Mouse (Mus musculus): ENCODE results near the gene Olfr535. TPM values are rescaled to one million over a fixed set of nuclear protein-coding genes. Genes with fewer than 3 reads are reported as not detected.
"Not testable (repeated sequence)": the region's sequence is repeated elsewhere in the genome, so short reads cannot be mapped to it uniquely, and the experiment has no call there.

Olfr535 gene
- polyA plus RNA-seq (2015; fragmentation: Nextera tagmentation; extraction: Ambion mirVana), result not detected in 2 replicates

- no peak within 1 kb of the TSS for H3K27ac ChIP-seq
- no peak for ATAC-seq (ENCODE audit: insufficient read depth, low FRiP score, low read depth)
- H3K4me1 ChIP-seq, result no peaks in the 10 kb centered on the region
- no peak within 1 kb of the TSS for H3K4me3 ChIP-seq (replicated peaks)
- H3K36me3 ChIP-seq, result no peaks in the 10 kb centered on the region
- H3K9ac ChIP-seq, result no peak within 1 kb of the TSS
- no peaks in the 10 kb centered on the region for H3K27me3 ChIP-seq (replicated peaks)
- H3K4me2 ChIP-seq, result no peak within 1 kb of the TSS
- no peaks in the 10 kb centered on the region for H3K9me3 ChIP-seq
- WGBS, result 81% methylated on average over 1 of the region's 1 CpGs
Observed at GRCm38 (mm10) chr7:140483916-140484315, at the start of gene Olfr535. Gene Olfr535, plus strand, starts transcription at chr7:140484216.

- Histone ChIP-seq H3K9me3 (no peaks in the 10 kb centered on the region), H3K4me1 (no peaks in the 10 kb centered on the region), H3K27ac (no peak overlapping the region), H3K9ac (no peak overlapping the region), H3K36me3 (no peaks in the 10 kb centered on the region), H3K27me3 (replicated peaks) (no peaks in the 10 kb centered on the region), H3K4me3 (replicated peaks) (no peak overlapping the region), H3K4me2 (no peak overlapping the region)
- WGBS, result 71% methylated on average over 1 of the region's 1 CpGs
- ATAC-seq (ENCODE audit: insufficient read depth, low FRiP score, low read depth), result no peak
Observed at GRCm38 (mm10) chr7:140443141-140443540, 40.9 kb upstream of the Olfr535 start.

GRCm38 (mm10) chr7:140463070-140463469, 20.9 kb upstream of the Olfr535 start, which contains the start of gene Olfr533:
Gene Olfr533, plus strand, starts transcription at chr7:140463370.
- H3K9ac ChIP-seq; H3K27me3 ChIP-seq (replicated peaks); H3K4me2 ChIP-seq; ATAC-seq (ENCODE audit: insufficient read depth, low FRiP score, low read depth); H3K36me3 ChIP-seq; H3K4me1 ChIP-seq; H3K9me3 ChIP-seq; H3K4me3 ChIP-seq (replicated peaks); H3K27ac ChIP-seq: not testable (repeated sequence)
- WGBS, result no CpG with 5 or more reads among the region's 1 CpGs

- no peak overlapping the region for H3K27ac ChIP-seq
- H3K9ac ChIP-seq, result no peak overlapping the region
- H3K36me3 ChIP-seq, result no peaks in the 10 kb centered on the region
- no peaks in the 10 kb centered on the region for H3K27me3 ChIP-seq (replicated peaks)
- WGBS, result 65% methylated on average over 1 of the region's 1 CpGs
- ATAC-seq (ENCODE audit: insufficient read depth, low FRiP score, low read depth), result no peak
- no peak overlapping the region for H3K4me2 ChIP-seq
- no peak overlapping the region for H3K4me3 ChIP-seq (replicated peaks)
- H3K4me1 ChIP-seq, result no peaks in the 10 kb centered on the region
- no peaks in the 10 kb centered on the region for H3K9me3 ChIP-seq
Observed at GRCm38 (mm10) chr7:140477886-140478285, 6.1 kb upstream of the Olfr535 start.

GRCm38 (mm10) chr7:140478733-140479132, 5.3 kb upstream of the Olfr535 start:
- no peak overlapping the region for H3K9ac ChIP-seq
- no peak for ATAC-seq (ENCODE audit: insufficient read depth, low FRiP score, low read depth)
- WGBS, result 91% methylated on average over 1 of the region's 1 CpGs

GRCm38 (mm10) chr7:140488981-140489380, 5.0 kb downstream of the Olfr535 start:
- no peak for ATAC-seq (ENCODE audit: insufficient read depth, low FRiP score, low read depth)
- no peaks in the 10 kb centered on the region for H3K36me3 ChIP-seq
- H3K4me1 ChIP-seq, result no peaks in the 10 kb centered on the region
- no peaks in the 10 kb centered on the region for H3K27me3 ChIP-seq (replicated peaks)
- 74% methylated on average over 1 of the region's 1 CpGs for WGBS
- H3K4me2 ChIP-seq, result no peak overlapping the region
- no peak overlapping the region for H3K27ac ChIP-seq
- H3K4me3 ChIP-seq (replicated peaks), result no peak overlapping the region
- H3K9me3 ChIP-seq, result no peaks in the 10 kb centered on the region
- H3K9ac ChIP-seq, result no peak overlapping the region

More at GRCm38 (mm10) chr7:140478733-140479132, 5.3 kb upstream of the Olfr535 start:
- H3K27me3 ChIP-seq (replicated peaks), result no peaks in the 10 kb centered on the region
- no peaks in the 10 kb centered on the region for H3K36me3 ChIP-seq
- no peaks in the 10 kb centered on the region for H3K9me3 ChIP-seq
- no peak overlapping the region for H3K4me3 ChIP-seq (replicated peaks)
- no peak overlapping the region for H3K4me2 ChIP-seq
- H3K27ac ChIP-seq, result no peak overlapping the region
- no peaks in the 10 kb centered on the region for H3K4me1 ChIP-seq

GRCm38 (mm10) chr7:140494231-140494630, 10.2 kb downstream of the Olfr535 start:
- Histone ChIP-seq H3K4me3 (replicated peaks) (no peak overlapping the region), H3K9ac (no peak overlapping the region), H3K27me3 (replicated peaks) (no peaks in the 10 kb centered on the region), H3K4me2 (no peak overlapping the region), H3K27ac (no peak overlapping the region), H3K9me3 (no peaks in the 10 kb centered on the region), H3K36me3 (no peaks in the 10 kb centered on the region), H3K4me1 (no peaks in the 10 kb centered on the region)
- no peak for ATAC-seq (ENCODE audit: insufficient read depth, low FRiP score, low read depth)
- 32% methylated on average over 2 of the region's 2 CpGs for WGBS

- Histone ChIP-seq H3K4me3 (replicated peaks) (no peak overlapping the region), H3K36me3 (no peaks in the 10 kb centered on the region), H3K4me2 (no peak overlapping the region), H3K9me3 (no peaks in the 10 kb centered on the region), H3K27me3 (replicated peaks) (no peaks in the 10 kb centered on the region), H3K27ac (no peak overlapping the region), H3K9ac (no peak overlapping the region), H3K4me1 (no peaks in the 10 kb centered on the region)
- ATAC-seq (ENCODE audit: insufficient read depth, low FRiP score, low read depth), result no peak
Observed at GRCm38 (mm10) chr7:140494702-140495101, 10.7 kb downstream of the Olfr535 start.

GRCm38 (mm10) chr7:140507346-140508021, 23.5 kb downstream of the Olfr535 start, which contains the start of gene Olfr536:
Gene Olfr536, minus strand, starts transcription at chr7:140507396.
- not testable (repeated sequence) for H3K9me3 ChIP-seq; H3K27ac ChIP-seq; ATAC-seq (ENCODE audit: insufficient read depth, low FRiP score, low read depth); H3K4me1 ChIP-seq; H3K4me3 ChIP-seq (replicated peaks); H3K36me3 ChIP-seq; H3K9ac ChIP-seq; H3K27me3 ChIP-seq (replicated peaks); H3K4me2 ChIP-seq
- WGBS, result 79% methylated on average over 2 of the region's 2 CpGs

GRCm38 (mm10) chr7:140539746-140540145, 55.7 kb downstream of the Olfr535 start:
- Histone ChIP-seq H3K9ac (no peak overlapping the region), H3K4me3 (replicated peaks) (no peak overlapping the region), H3K27me3 (replicated peaks) (no peaks in the 10 kb centered on the region), H3K27ac (no peak overlapping the region), H3K9me3 (no peaks in the 10 kb centered on the region), H3K4me1 (no peaks in the 10 kb centered on the region), H3K4me2 (no peak overlapping the region), H3K36me3 (no peaks in the 10 kb centered on the region)
- 69% methylated on average over 2 of the region's 2 CpGs for WGBS
- no peak for ATAC-seq (ENCODE audit: insufficient read depth, low FRiP score, low read depth)
